Mouse (Mus musculus) kidney, postnatal 14 days (tissue): Measurements from ENCODE around the gene Gm33543.

Source experiments
- DNase-seq: peaks from one replicate; pipeline ENCODE4 v3.0.0; 2022; ENCODE audit warnings: mixed read lengths

The Gm33543 gene

DNA sequence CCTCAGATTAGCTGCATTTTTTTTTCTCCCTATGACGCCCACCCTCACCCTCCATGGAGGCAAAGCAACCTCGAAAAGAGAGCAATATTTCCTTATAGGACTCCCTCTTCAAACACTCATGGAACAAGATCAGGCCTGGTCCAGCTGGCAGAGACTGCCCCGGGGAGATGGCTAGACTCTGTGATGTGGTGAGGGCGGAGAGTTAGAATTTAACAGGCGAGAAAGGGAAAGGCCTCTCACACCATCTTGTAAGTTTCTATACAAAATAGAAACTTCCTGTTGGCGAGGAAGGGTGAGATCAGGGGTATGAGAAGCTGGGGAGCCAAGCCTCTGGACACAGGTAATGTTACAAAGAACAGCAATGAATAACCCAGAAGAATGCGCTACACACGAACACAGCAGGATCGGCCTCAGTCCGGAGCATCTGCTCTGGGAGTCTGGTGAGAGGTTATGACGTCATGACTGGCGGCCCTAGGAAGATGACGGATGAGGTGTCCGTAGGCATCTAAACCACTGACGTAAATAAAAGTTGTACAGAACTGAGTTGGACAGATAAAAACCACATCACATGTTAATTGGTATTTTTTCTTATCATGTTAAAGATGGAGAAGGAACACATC, 64.9 kb downstream of the Gm33543 start:
- peak; percentile 55 for DNase-seq

GRCm38 (mm10) chr10:95777071-95777470, 65.7 kb downstream of the Gm33543 start:
- DNase-seq: no peak

- no peak for DNase-seq
These were observed 67.9 kb downstream of the Gm33543 start for GRCm38 (mm10) chr10:95774856-95775255.

GRCm38 (mm10) chr10:95774001-95774628, 68.6 kb downstream of the Gm33543 start:
- peak; percentile 52 for DNase-seq
